Mouse (Mus musculus) adrenal gland, postnatal 14 days (tissue): ENCODE data around the gene Mrpl58. TPM values are rescaled to one million over a fixed set of nuclear protein-coding genes. Genes with fewer than 3 reads are reported as not detected.

ENCODE experiments used
- DNase-seq: peaks from one replicate; pipeline ENCODE4 v3.0.0; 2021; ENCODE audit warnings: mixed read lengths
- microRNA-seq, 2 experiments: library from miRNA; unstranded; fragments of <30 nt; microRNA quantifications; one replicate each; pipeline ENCODE4 v1.2.0; 2021
- total RNA-seq: library from RNA; stranded (reverse); gene quantifications from 2 replicates; pipeline ENCODE4 v1.2.3, GENCODE M21; 2021

Mrpl58 gene
- total RNA-seq, 1 experiment from 2014 or later = 146 TPM

DNA sequence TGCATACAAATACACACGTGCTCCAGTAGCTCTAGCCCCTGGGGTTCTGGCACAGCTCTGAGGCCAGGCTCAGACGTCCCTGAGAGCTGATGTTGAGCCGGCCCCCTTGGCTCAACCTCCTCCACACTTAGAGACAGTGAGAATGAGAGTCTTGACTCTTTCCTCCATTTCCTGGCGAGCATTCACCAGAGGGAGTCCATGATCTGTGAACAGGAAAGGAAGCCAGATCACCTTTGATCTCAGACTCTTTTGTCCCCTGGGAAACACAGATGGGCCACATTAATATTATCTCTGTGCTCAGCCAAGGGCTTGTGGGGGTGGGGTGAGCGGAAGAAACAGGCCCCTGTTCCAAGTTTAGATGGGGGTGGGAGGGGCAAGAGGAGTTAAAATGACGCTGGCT lies 53.9 kb downstream of the Mrpl58 start:
- no peak for DNase-seq

- no peak for DNase-seq
Observed at GRCm38 (mm10) chr11:115460976-115461375, 57.4 kb downstream of the Mrpl58 start.

DNA sequence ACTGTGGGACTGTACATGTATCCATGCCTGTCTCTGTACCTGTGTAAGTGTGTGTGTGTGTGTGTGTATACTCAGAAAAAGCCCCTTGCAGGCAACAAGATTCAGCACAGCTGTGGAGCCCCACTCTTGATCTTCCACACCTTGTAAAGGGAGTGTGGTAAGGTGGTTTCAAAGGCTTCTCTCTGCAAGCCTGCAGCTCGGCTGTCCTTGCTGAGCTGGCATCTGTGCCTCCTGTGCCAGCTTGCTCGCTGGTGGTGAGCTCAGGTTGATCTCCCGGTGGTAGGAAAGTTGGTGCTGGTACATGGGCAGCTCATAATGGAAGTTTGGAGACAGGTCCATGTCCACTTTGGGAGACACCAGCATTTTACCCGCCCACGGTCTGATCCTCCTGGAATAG lies 58.3 kb downstream of the Mrpl58 start:
- no peak for DNase-seq

Small RNAs within 50 kb of the gene (microRNA-seq; reads per million reads assigned to microRNA genes)
- 0 reads per million in 2 experiments for gene Mir3968

Other genes with a start within 250 kb of the Mrpl58 start
- 23.0 and 24.3 TPM in 2 replicates for gene Slc9a3r1, start 240.4 kb upstream of the Mrpl58 start, total RNA-seq
- gene Tmem104, start 216.3 kb upstream of the Mrpl58 start, total RNA-seq = 9.0 and 15.7 TPM in 2 replicates
- 26.4 and 30.6 TPM in 2 replicates for gene Nat9, start 215.9 kb upstream of the Mrpl58 start, total RNA-seq
- gene Grin2c, start 136.5 kb upstream of the Mrpl58 start, total RNA-seq = 0.90 and 0.96 TPM in 2 replicates
- gene Fdxr, start 126.7 kb upstream of the Mrpl58 start, total RNA-seq = 592 and 605 TPM in 2 replicates
- gene Fads6, start 106.1 kb upstream of the Mrpl58 start, total RNA-seq = 18.4 and 21.2 TPM in 2 replicates
- gene Otop2, start 96.6 kb upstream of the Mrpl58 start, total RNA-seq = not detected in 2 replicates
- gene Ush1g, start 81.7 kb upstream of the Mrpl58 start, total RNA-seq = 0.33 and 0.38 TPM in 2 replicates
- gene Otop3, start 69.0 kb upstream of the Mrpl58 start, total RNA-seq = not detected in 2 replicates
- gene Hid1, start 36.0 kb upstream of the Mrpl58 start, total RNA-seq = 20.3 and 27.4 TPM in 2 replicates
- gene Cdr2l, start 21.8 kb upstream of the Mrpl58 start, total RNA-seq = 61.5 and 66.2 TPM in 2 replicates
- 857 and 919 TPM in 2 replicates for gene Atp5h, start 16.2 kb downstream of the Mrpl58 start, total RNA-seq
- 39.1 and 45.2 TPM in 2 replicates for gene Kctd2, start 16.4 kb downstream of the Mrpl58 start, total RNA-seq
- not detected in 2 replicates for gene Trim80, start 36.8 kb downstream of the Mrpl58 start, total RNA-seq
- 1.2 and 1.3 TPM in 2 replicates for gene Slc16a5, start 58.7 kb downstream of the Mrpl58 start, total RNA-seq
- gene Armc7, start 71.9 kb downstream of the Mrpl58 start, total RNA-seq = 6.9 and 9.1 TPM in 2 replicates
- gene Nt5c, start 88.1 kb downstream of the Mrpl58 start, total RNA-seq = 73.8 and 89.8 TPM in 2 replicates
- 99.8 and 101 TPM in 2 replicates for gene Jpt1, start 110.6 kb downstream of the Mrpl58 start, total RNA-seq
- gene Sumo2, start 132.5 kb downstream of the Mrpl58 start, total RNA-seq = 262 and 272 TPM in 2 replicates
- 40.7 and 52.8 TPM in 2 replicates for gene Nup85, start 160.7 kb downstream of the Mrpl58 start, total RNA-seq
- gene Mrps7, start 200.2 kb downstream of the Mrpl58 start, total RNA-seq = 81.0 and 87.7 TPM in 2 replicates
- 19.5 and 23.8 TPM in 2 replicates for gene Gga3, start 200.3 kb downstream of the Mrpl58 start, total RNA-seq
- gene Mif4gd, start 209.2 kb downstream of the Mrpl58 start, total RNA-seq = 98.2 and 112 TPM in 2 replicates
- gene Slc25a19, start 224.5 kb downstream of the Mrpl58 start, total RNA-seq = 181 and 188 TPM in 2 replicates